ENCODE assay signal across 8 mouse cellular contexts in genomic region chr13:14522128-14522905, GRCm38 (mm10). TPM values are rescaled to one million over a fixed set of nuclear protein-coding genes. Genes with fewer than 3 reads are reported as not detected.
DNase-seq lines count a peak whose midpoint lies in the region; ATAC-seq and TF ChIP-seq lines count a peak whose summit lies in the region.

No protein-coding gene starts in this region.

- peaks cover 14% of the 10 kb centered on the region for H3K4me1 ChIP-seq in megakaryocyte, embryonic 14.5 days
- peaks cover 14% of the 10 kb centered on the region for H3K4me1 ChIP-seq in embryonic facial prominence, embryonic 10.5 days
- peaks cover 12% of the 10 kb centered on the region; the same call in 1 of the 2 replicates for H3K4me1 ChIP-seq in midbrain, postnatal 0 days (ENCODE audit: insufficient read depth, low read length)

- H3K4me2 ChIP-seq in midbrain, postnatal 0 days (ENCODE audit: low read depth, low read length, poor library complexity, severe bottlenecking), result peak overlapping the region; percentile 69

- ATAC-seq in megakaryocyte, adult 5-6 weeks (ENCODE audit: poor library complexity, severe bottlenecking), result no peak
- peak; percentile 94 for ATAC-seq in midbrain, postnatal 0 days (ENCODE audit: low FRiP score)

- DNase-seq in embryonic facial prominence, embryonic 10.5 days (ENCODE audit: low spot score), result peak; percentile 55
- DNase-seq in heart, postnatal 14 days, result peak; percentile 6 to 13
- peak; percentile 71 to 76 for DNase-seq in left cerebral cortex, postnatal 25 days (ENCODE audit: low spot score in 2 of 2)
- DNase-seq in midbrain, postnatal 0 days (ENCODE audit: low spot score), result peak; percentile 90
- no peak for DNase-seq in T-cell, adult 2 months (ENCODE audit: low spot score)
- no peak for DNase-seq in c-Kit-positive CD71-positive TER-119-positive erythroid progenitor cells, embryonic 14.5 days (ENCODE audit: low spot score)

- peak overlapping the region; percentile 95 for H3K9ac ChIP-seq in midbrain, postnatal 0 days (replicated peaks; ENCODE audit: low read length, poor library complexity, severe bottlenecking)

- 2% methylated on average over 38 of the region's 38 CpGs for WGBS in embryonic facial prominence, embryonic 10.5 days
- under 1% methylated on average over 38 of the region's 38 CpGs for WGBS in midbrain, postnatal 0 days

- no peaks in the 10 kb centered on the region for H3K36me3 ChIP-seq in megakaryocyte, embryonic 14.5 days (replicated peaks; ENCODE audit: low read length)
- no peaks in the 10 kb centered on the region for H3K36me3 ChIP-seq in embryonic facial prominence, embryonic 10.5 days (replicated peaks)
- no peaks in the 10 kb centered on the region for H3K36me3 ChIP-seq in midbrain, postnatal 0 days (ENCODE audit: insufficient read depth, low read length)

- H3K27ac ChIP-seq in embryonic facial prominence, embryonic 10.5 days (replicated peaks), result peak overlapping the region; percentile 76
- peak overlapping the region; percentile 99 for H3K27ac ChIP-seq in midbrain, postnatal 0 days (ENCODE audit: low read depth, low read length)

- H3K27me3 ChIP-seq in megakaryocyte, embryonic 14.5 days (replicated peaks), result peaks cover 35% of the 10 kb centered on the region
- peaks cover 46% of the 10 kb centered on the region for H3K27me3 ChIP-seq in embryonic facial prominence, embryonic 10.5 days (replicated peaks; ENCODE audit: low read depth, poor library complexity, severe bottlenecking)
- H3K27me3 ChIP-seq in midbrain, postnatal 0 days (ENCODE audit: insufficient read depth, low read length), result no peaks in the 10 kb centered on the region

- H3K9me3 ChIP-seq in megakaryocyte, embryonic 14.5 days, result peaks cover 13% of the 10 kb centered on the region
- H3K9me3 ChIP-seq in embryonic facial prominence, embryonic 10.5 days, result no peaks in the 10 kb centered on the region
- H3K9me3 ChIP-seq in midbrain, postnatal 0 days (ENCODE audit: low read length), result no peaks in the 10 kb centered on the region

- peak; percentile 36; the same call in 1 of the 2 replicates for TF ChIP-seq CTCF in midbrain, postnatal 0 days (IDR thresholded peaks at IDR 0.05)

- peak overlapping the region; percentile 85 for H3K4me3 ChIP-seq in megakaryocyte, embryonic 14.5 days (replicated peaks)
- peak overlapping the region; percentile 69 for H3K4me3 ChIP-seq in embryonic facial prominence, embryonic 10.5 days
- peak overlapping the region; percentile 78 for H3K4me3 ChIP-seq in midbrain, postnatal 0 days (ENCODE audit: low read depth, low read length)

- intact Hi-C loops in heart, postnatal 14 days (cut with DNase I), result no loop called here
- intact Hi-C loops in left cerebral cortex, postnatal 25 days (cut with DNase I), result loop anchor here (5.0 kb wide), 2 partner anchors 80 to 135 kb away; no protein-coding TSS in a partner anchor

RNA-seq across cellular contexts. Expression of gene Hecw1, which starts 0.7 kb away (rescaled TPM):
- 0.65 TPM in 1 of 2 replicates, not detected in the other for polyA plus RNA-seq in megakaryocyte, embryonic 14.5 days (2012; ENCODE audit: insufficient read depth, low replicate concordance)
- not detected in 2 replicates for total RNA-seq in megakaryocyte, adult 5-6 weeks (2015)
- not detected in 2 replicates for total RNA-seq in megakaryocyte, adult 5-6 weeks (2017)
- 1.5 and 1.6 TPM in 2 replicates for polyA plus RNA-seq in embryonic facial prominence, embryonic 10.5 days (2016; fragmentation: Nextera tagmentation; extraction: Ambion mirVana)
- under 1 TPM; 0.46 to 0.60 TPM for total RNA-seq in heart, postnatal 14 days (2021)
- 100 to 1,000 TPM; 119 to 142 TPM for total RNA-seq in left cerebral cortex, postnatal 25 days (2021)
- 128 and 140 TPM in 2 replicates for total RNA-seq in midbrain, postnatal 0 days (2014; rRNA removed)
- 27.4 and 32.9 TPM in 2 replicates for polyA plus RNA-seq in midbrain, postnatal 0 days (2015; fragmentation: Nextera tagmentation; extraction: Ambion mirVana)

Comparison
In these comparisons a context has a peak if more than half of its experiments do, and no peak if none do; other contexts are left out.
1. DNase-seq: peak in embryonic facial prominence, embryonic 10.5 days (single experiment), heart, postnatal 14 days (2 of 2), left cerebral cortex, postnatal 25 days (2 of 2) and midbrain, postnatal 0 days (single experiment); none in T-cell, adult 2 months (single experiment) and c-Kit-positive CD71-positive TER-119-positive erythroid progenitor cells, embryonic 14.5 days (single experiment).
2. RNA of gene Hecw1, which starts 0.7 kb away (total RNA-seq): 119 to 142 TPM in left cerebral cortex, postnatal 25 days and 128 to 140 TPM in midbrain, postnatal 0 days; 0.46 to 0.60 TPM in heart, postnatal 14 days and not detected in megakaryocyte, adult 5-6 weeks; every median in the first group is over 10 times any median in the second.
3. Peak in every context shown above with its lines, with median percentiles within 50 percentile points of each other: H3K4me3 ChIP-seq.